Mouse (Mus musculus) heart, postnatal 14 days (tissue): ENCODE measurements around the gene Gm20388. TPM values are rescaled to one million over a fixed set of nuclear protein-coding genes. Genes with fewer than 3 reads are reported as not detected.
"Not testable (repeated sequence)": the region's sequence is repeated elsewhere in the genome, so short reads cannot be mapped to it uniquely, and the experiment has no call there.

ENCODE experiments used
- DNase-seq, 2 experiments: peaks; one replicate each; pipeline ENCODE4 v3.0.0; 2021 to 2022
- intact Hi-C: fragments of 180-260 bp; cut with DNase I; formaldehyde crosslinking; loops from one replicate; pipeline ENCODE4 v1.15.1; 2025
- total RNA-seq, 2 experiments: library from RNA; stranded (reverse); gene quantifications; 2 replicates each; pipeline ENCODE4 v1.2.3; 2021

Gm20388 gene
- total RNA-seq, 2 experiments from 2014 or later, result 0.24 TPM; not detected in 1

GRCm38 (mm10) chr8:123427639-123428275 lies 3517.1 kb downstream of the Gm20388 start:
- intact Hi-C loops, result no loop called here
- DNase-seq, result no peak

GRCm38 (mm10) chr8:123428343-123428893 lies 3517.8 kb downstream of the Gm20388 start:
- intact Hi-C loops, result no loop called here
- DNase-seq, result no peak

- DNase-seq, result no peak
- intact Hi-C loops, result no loop called here
Observed at GRCm38 (mm10) chr8:123428939-123429721, 3518.5 kb downstream of the Gm20388 start.

GRCm38 (mm10) chr8:123429722-123430013 lies 3519.0 kb downstream of the Gm20388 start:
- intact Hi-C loops, DNase-seq: not testable (repeated sequence)

DNA sequence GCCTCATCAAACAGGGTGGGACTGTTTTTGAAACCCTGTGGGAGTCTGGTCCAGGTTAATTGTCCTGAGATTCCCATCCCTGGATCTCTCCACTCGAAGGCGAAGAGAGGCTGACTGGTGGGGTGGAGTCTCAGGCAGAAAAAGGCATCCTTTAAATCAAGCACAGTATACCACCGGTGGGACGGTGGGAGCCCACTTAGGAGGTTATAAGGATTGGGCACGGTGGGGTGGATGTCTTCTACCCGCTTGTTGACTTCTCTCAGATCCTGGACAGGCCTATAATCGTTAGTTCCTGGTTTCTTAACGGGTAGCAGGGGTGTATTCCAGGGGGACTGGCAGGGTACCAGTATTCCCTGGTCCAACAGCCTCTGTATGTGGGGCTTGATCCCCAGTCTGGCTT lies 3520.3 kb downstream of the Gm20388 start:
- DNase-seq, intact Hi-C loops: not testable (repeated sequence)

- DNase-seq, result no peak
- intact Hi-C loops, result no loop called here
Observed at GRCm38 (mm10) chr8:123431616-123432365, 3521.2 kb downstream of the Gm20388 start.

DNA sequence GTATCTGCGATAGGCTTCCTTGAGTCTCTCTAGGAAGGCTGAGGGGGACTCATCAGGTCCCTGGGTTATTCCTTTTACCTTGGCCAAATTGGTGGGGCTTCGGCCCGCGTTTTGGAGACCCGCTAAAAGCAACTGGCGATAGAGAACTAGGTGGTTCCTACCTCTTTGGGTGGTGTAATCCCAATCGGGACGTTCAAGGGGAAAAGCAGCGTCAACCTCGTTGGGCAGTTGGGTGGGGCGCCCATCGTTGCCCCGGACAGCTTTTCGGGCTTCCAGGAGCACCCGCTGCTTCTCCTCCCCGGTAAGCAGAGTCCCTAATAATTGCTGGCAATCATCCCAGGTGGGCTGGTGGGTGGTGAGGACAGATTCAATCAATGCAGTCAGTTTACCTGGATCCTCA lies 3521.7 kb downstream of the Gm20388 start:
- DNase-seq, result no peak
- intact Hi-C loops, result no loop called here

DNA sequence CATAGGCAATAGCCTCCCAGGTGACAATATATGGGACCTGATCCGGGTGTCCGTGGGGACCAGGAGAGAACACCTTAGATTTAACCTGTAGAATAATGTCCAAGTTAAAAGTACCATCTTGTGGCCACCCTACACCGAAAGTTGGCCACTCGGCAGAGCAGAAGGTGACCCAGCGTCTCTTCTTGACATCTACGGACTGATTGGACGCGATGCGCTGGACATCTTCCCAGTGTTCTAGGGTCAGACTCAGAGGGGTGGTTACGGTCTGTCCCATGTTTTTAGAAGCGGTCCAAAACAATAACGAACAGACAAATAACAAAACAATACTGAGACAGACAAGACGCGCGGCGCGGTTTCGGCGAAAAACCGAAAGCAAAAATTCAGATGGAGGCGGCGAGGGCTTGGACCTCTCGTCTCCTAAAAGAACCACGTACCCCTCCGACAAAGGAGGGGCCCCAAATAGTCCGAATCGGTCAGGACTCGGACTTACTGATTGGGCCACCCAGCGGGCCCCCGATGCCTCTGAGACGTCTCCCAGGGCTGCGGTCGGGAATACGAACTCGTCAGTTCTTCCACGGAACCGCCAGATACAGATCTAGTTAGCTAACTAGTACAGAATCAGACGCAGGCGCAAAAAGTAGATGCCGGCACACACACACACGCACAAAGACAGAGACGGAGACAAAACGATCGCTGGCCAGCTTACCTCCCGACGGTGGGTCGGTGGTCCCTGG lies 3522.8 kb downstream of the Gm20388 start:
- intact Hi-C loops, DNase-seq: not testable (repeated sequence)

GRCm38 (mm10) chr8:123441788-123442187 lies 3531.1 kb downstream of the Gm20388 start:
- intact Hi-C loops, result no loop called here
- no peak for DNase-seq

DNA sequence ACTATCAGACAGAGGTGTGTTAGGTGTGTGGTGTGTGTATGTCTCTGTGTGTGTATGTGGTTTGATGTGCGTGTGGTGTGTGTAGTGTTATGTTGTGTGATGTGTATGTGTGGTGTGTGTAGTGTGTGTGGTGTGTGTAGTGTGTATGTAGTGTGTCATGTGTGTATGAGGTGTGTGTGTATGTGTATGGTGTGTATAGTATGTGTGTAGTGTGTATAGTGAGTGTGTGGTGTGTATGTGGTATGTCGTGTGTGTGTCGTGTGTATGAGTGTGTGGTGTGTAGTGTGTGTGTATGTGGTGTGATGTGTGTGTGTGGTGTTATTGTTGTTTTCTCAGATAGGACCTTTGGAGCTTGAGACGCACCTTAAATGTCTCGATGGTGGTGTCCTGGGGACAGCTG lies 3531.7 kb downstream of the Gm20388 start:
- no peak for DNase-seq
- intact Hi-C loops, result no loop called here

DNA sequence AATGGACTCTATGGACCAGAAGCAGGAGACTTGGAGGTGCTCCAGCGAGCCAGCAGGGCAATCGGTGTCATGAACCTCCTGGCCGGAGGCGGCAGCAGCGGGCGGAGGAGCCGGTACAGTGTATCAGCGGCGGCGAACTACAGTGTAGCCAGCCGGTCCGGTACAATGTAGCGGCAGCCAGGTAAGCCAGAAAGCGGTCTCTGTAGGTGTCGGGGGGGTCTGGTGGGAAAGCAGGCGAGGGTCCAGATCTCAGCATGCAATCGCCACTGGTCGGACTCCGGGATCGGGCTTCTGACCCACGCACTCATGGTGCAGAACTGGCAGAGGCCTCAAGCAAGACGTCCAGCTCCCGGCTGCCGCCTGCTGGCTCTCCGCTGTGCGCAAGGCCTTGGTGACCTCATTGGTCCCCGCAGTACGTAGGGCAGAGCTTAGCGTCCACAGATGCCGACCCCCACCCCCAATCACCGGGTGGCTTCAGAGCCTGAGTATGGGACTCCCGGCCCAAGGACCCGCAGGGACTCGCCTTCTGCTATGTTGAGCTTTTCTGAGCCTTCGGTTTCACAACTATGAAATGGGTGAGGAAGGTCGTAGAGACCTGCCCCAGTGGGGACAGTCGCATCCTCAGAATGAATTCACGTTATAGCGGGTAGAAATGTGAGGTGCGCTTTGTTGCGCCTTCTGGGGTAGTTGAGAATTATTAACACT lies 3532.4 kb downstream of the Gm20388 start:
- intact Hi-C loops, result no loop called here
- DNase-seq, result peak; percentile 95 to 98

GRCm38 (mm10) chr8:123443576-123443921 lies 3532.9 kb downstream of the Gm20388 start:
- no peak for DNase-seq
- intact Hi-C loops, result no loop called here

- DNase-seq, result no peak
- intact Hi-C loops, result no loop called here
Observed at GRCm38 (mm10) chr8:123444131-123444530, 3533.5 kb downstream of the Gm20388 start.

GRCm38 (mm10) chr8:123445981-123446380 lies 3535.3 kb downstream of the Gm20388 start:
- intact Hi-C loops, result no loop called here
- DNase-seq, result no peak

- intact Hi-C loops, result no loop called here
- DNase-seq, result peak in 1 of 2 experiments; percentile 14
Observed at GRCm38 (mm10) chr8:123446799-123447198, 3536.2 kb downstream of the Gm20388 start.

- intact Hi-C loops, result no loop called here
- DNase-seq, result no peak
Observed at GRCm38 (mm10) chr8:123450783-123451182, 3540.1 kb downstream of the Gm20388 start.

- DNase-seq, intact Hi-C loops: not testable (repeated sequence)
Observed at GRCm38 (mm10) chr8:123451747-123452146, 3541.1 kb downstream of the Gm20388 start.

DNA sequence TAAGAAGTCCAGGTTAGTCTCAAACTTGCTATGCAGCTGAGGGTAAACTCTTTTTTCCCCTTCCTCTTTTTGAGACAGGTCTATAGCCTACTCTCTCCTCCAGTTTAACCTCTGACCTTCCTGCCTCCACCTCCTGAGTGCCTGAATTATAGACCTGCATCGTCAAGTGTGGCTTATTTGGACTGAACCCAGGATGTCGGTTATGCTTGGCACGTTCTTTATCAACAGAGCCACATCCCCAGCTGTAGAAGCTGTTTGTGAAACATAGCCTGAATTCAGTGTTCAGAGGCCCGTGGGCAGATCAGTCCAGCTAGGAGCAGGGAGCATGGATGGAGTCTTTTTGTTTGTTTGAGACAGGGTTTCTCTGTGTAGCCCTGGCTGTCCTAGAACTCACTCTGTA lies 3541.5 kb downstream of the Gm20388 start:
- no peak for DNase-seq
- intact Hi-C loops, result no loop called here

DNA sequence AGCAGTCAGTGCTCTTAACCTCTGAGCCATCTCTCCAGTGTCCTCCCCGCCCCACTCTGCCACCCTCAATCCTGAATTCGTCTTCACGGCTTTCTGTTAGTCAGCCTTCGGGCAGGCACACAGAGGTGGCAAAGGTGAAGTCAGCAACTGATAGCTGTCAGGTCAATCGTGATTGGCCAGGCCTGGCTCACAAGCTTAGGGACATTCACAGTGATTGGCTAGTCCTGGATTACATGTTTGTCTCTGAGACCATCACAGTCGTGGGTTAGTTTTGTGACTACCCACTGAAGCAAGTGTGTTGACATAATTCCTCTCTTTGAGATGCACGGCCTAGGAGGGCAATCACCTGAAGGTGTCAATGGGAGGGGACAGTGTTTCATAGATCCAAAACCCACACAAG lies 3542.7 kb downstream of the Gm20388 start:
- DNase-seq, result no peak
- intact Hi-C loops, result no loop called here

GRCm38 (mm10) chr8:123453951-123454350 lies 3543.3 kb downstream of the Gm20388 start:
- no peak for DNase-seq
- intact Hi-C loops, result no loop called here
